Mouse (Mus musculus): ENCODE measurements around the gene Ror2.

DNA sequence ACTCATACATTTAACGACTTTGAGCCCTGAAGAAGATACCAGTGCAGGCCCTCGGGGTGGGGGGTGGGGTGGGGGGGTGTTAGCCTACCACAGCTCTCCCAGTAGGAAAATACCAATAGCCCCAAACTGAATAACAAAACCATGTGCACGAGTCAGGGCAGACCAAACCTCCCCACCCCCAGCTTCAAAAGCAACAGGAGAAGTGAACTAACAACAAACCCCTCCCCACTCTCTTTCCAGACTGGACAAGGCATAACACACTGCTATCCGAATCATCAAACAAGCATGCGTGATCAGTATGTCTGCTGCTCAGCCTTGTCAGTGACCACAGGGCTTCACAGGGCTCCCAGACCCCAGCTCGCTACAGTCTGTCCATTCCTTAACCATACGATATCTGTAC lies 94.3 kb downstream of the Ror2 start:
- no peak for TF ChIP-seq CTCF (IDR thresholded peaks at IDR 0.05; ENCODE audit: low read depth, low read length)
- no peak for TF ChIP-seq POLR2A (IDR thresholded peaks at IDR 0.05; ENCODE audit: extremely low read depth, insufficient read depth, low read length)

Data from liver, adult 2 months (tissue).